Mouse (Mus musculus): ENCODE data around the gene Hras. TPM values are rescaled to one million over a fixed set of nuclear protein-coding genes. Genes with fewer than 3 reads are reported as not detected.

Gene Hras
- polyA plus RNA-seq, 1 experiment: 91.5 TPM

DNA sequence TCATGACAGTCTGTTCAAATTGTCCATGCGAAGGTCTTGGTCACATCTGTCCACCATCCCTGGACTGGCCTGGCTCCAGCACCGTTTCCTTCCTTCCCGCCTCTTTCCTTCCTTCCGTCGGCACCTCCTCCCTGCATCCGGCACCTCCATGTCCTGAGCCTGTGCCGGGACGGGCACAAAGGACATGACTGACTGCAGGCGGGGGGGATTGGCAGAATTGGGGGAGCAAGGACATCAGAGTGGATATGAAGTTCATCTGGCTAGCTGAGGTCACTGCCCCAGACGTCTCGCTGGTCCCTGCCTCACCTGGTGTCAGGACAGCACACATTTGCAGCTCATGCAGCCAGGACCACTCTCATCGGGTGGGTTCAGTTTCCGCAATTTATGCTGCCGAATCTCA, 2.8 kb downstream of the Hras start:
- 67% methylated on average over 14 of the region's 14 CpGs for WGBS
- Histone ChIP-seq H3K4me1 (ENCODE audit: control insufficient read depth, insufficient read depth, low read length) (peaks cover 10% of the 10 kb centered on the region), H3K4me3 (replicated peaks; ENCODE audit: extremely low read depth, low read depth, low read length) (no peak overlapping the region)
- DNase-seq: no peak
- TF ChIP-seq POLR2A (IDR thresholded peaks at IDR 0.05; ENCODE audit: borderline replicate concordance, extremely low read depth, low read depth, low read length) (no peak), CTCF (IDR thresholded peaks at IDR 0.05; ENCODE audit: insufficient read depth, low read length) (no peak)

DNA sequence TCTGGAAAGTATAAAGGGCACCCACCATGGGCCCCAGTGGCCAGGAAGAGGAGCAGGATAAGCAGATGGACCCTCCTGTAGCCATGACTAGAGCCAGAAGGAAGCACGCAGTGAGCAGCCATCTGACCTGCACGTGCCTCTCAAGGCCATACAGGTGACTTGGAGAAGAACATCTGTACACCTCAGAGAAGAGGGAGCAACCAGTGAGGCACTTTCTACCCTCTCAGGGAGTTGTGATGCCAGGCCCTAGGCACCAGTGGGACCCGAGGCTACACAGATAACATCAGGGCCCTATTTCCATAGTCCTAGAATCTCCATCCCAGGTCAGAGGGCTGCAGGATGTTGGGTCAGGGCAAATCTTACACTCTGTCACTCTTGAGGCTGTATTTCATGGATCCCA, 3.6 kb downstream of the Hras start:
- H3K4me1 ChIP-seq (ENCODE audit: control insufficient read depth, insufficient read depth, low read length): peaks cover 10% of the 10 kb centered on the region
- 81% methylated on average over 3 of the region's 3 CpGs for WGBS
- no peak overlapping the region for H3K4me3 ChIP-seq (replicated peaks; ENCODE audit: extremely low read depth, low read depth, low read length)
- TF ChIP-seq CTCF (IDR thresholded peaks at IDR 0.05; ENCODE audit: insufficient read depth, low read length): no peak
- TF ChIP-seq POLR2A (IDR thresholded peaks at IDR 0.05; ENCODE audit: borderline replicate concordance, extremely low read depth, low read depth, low read length): no peak
- DNase-seq: no peak

DNA sequence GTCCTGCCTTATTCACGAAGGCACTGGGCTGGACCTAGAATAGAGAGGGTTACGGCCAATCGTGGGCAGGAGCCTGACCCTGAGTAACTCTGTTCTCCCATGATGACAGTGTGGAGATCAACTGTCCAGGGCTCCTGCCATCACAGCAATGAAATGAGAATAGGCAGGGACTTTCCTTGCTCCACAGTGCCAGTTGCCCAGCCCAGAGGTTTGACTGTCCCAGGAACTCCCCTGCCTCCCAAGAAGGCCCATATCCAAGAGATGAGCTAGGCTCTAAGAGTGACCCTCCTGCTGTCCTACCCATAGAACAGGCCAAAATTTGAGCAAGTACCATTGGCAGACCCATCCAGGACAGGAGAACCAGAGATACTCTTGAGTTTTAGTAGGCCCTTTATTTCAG, 5.1 kb downstream of the Hras start:
- no peak for DNase-seq
- TF ChIP-seq CTCF (IDR thresholded peaks at IDR 0.05; ENCODE audit: insufficient read depth, low read length) (no peak), POLR2A (IDR thresholded peaks at IDR 0.05; ENCODE audit: borderline replicate concordance, extremely low read depth, low read depth, low read length) (no peak)
- Histone ChIP-seq H3K4me1 (ENCODE audit: control insufficient read depth, insufficient read depth, low read length) (peaks cover 10% of the 10 kb centered on the region), H3K4me3 (replicated peaks; ENCODE audit: extremely low read depth, low read depth, low read length) (no peak overlapping the region)
- WGBS: 87% methylated on average over 3 of the region's 3 CpGs

GRCm38 (mm10) chr7:141188194-141188593, 5.6 kb downstream of the Hras start:
- peaks cover 10% of the 10 kb centered on the region for H3K4me1 ChIP-seq (ENCODE audit: control insufficient read depth, insufficient read depth, low read length)
- DNase-seq: no peak
- 72% methylated on average over 3 of the region's 3 CpGs for WGBS
- TF ChIP-seq CTCF (IDR thresholded peaks at IDR 0.05; ENCODE audit: insufficient read depth, low read length) (no peak), POLR2A (IDR thresholded peaks at IDR 0.05; ENCODE audit: borderline replicate concordance, extremely low read depth, low read depth, low read length) (no peak)
- H3K4me3 ChIP-seq (replicated peaks; ENCODE audit: extremely low read depth, low read depth, low read length): no peak overlapping the region

GRCm38 (mm10) chr7:141176173-141176572, 17.6 kb downstream of the Hras start:
- 2% methylated on average over 8 of the region's 8 CpGs for WGBS
- H3K4me3 ChIP-seq (replicated peaks; ENCODE audit: extremely low read depth, low read depth, low read length): no peak overlapping the region
- H3K4me1 ChIP-seq (ENCODE audit: control insufficient read depth, insufficient read depth, low read length): peaks cover 3% of the 10 kb centered on the region; the same call in 1 of the 2 replicates
- TF ChIP-seq CTCF (IDR thresholded peaks at IDR 0.05; ENCODE audit: insufficient read depth, low read length) (peak; percentile 99), POLR2A (IDR thresholded peaks at IDR 0.05; ENCODE audit: borderline replicate concordance, extremely low read depth, low read depth, low read length) (no peak)
- DNase-seq: peak; percentile 77

- WGBS: 81% methylated on average over 4 of the region's 4 CpGs
- no peak overlapping the region for H3K4me3 ChIP-seq (replicated peaks; ENCODE audit: extremely low read depth, low read depth, low read length)
- TF ChIP-seq CTCF (IDR thresholded peaks at IDR 0.05; ENCODE audit: insufficient read depth, low read length): no peak
- no peak for TF ChIP-seq POLR2A (IDR thresholded peaks at IDR 0.05; ENCODE audit: borderline replicate concordance, extremely low read depth, low read depth, low read length)
Measured at GRCm38 (mm10) chr7:141175068-141175467, 18.7 kb downstream of the Hras start.

DNA sequence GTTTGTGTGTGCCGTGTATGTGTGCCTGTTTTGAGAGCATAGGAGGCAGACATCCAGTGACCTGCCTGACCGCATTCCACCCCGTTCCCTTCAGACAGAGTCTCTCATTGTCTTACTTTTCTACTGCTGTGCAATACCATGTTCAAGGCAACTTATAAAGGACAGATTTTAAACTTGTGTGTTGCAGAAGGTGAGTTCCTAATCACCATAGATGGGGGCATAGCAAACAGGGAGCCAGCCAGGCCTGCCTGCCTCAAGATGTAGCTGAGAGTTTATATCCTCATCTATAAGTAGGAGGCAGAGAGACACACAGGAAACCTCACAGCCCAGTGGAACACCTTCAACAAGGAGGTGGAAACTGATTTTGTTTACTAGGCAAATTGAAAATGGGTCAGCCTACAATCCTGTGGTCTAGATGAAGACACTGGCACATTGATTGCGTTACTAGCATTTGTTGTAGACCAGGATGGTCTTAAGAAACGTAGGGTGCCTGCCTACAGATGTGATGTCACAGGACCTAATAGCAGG, 20.4 kb downstream of the Hras start:
- Histone ChIP-seq H3K4me1 (ENCODE audit: control insufficient read depth, insufficient read depth, low read length) (peaks cover 13% of the 10 kb centered on the region), H3K4me3 (replicated peaks; ENCODE audit: extremely low read depth, low read depth, low read length) (no peak overlapping the region)
- DNase-seq: no peak
- WGBS: 62% methylated on average over 5 of the region's 5 CpGs
- TF ChIP-seq CTCF (IDR thresholded peaks at IDR 0.05; ENCODE audit: insufficient read depth, low read length): no peak

More at GRCm38 (mm10) chr7:141175068-141175467, 18.7 kb downstream of the Hras start:
- DNase-seq: no peak
- H3K4me1 ChIP-seq (ENCODE audit: control insufficient read depth, insufficient read depth, low read length): peaks cover 5% of the 10 kb centered on the region; the same call in 1 of the 2 replicates

GRCm38 (mm10) chr7:141172116-141173006, 21.4 kb downstream of the Hras start, which contains the start of gene Rnh1:
Gene Rnh1, minus strand, starts transcription at chr7:141172857.
- WGBS: 2% methylated on average over 55 of the region's 55 CpGs
- DNase-seq: peak; percentile 90
- peak within 1 kb of the TSS; percentile 98 for H3K4me3 ChIP-seq (replicated peaks; ENCODE audit: extremely low read depth, low read depth, low read length)
- TF ChIP-seq CTCF (IDR thresholded peaks at IDR 0.05; ENCODE audit: insufficient read depth, low read length) (no peak), POLR2A (IDR thresholded peaks at IDR 0.05; ENCODE audit: borderline replicate concordance, extremely low read depth, low read depth, low read length) (peak; percentile 78; the same call in 1 of the 2 replicates)
- H3K4me1 ChIP-seq (ENCODE audit: control insufficient read depth, insufficient read depth, low read length): peaks cover 19% of the 10 kb centered on the region

GRCm38 (mm10) chr7:141169866-141170265, 23.9 kb downstream of the Hras start:
- DNase-seq: no peak

GRCm38 (mm10) chr7:141169300-141169699, 24.5 kb downstream of the Hras start:
- TF ChIP-seq CTCF (IDR thresholded peaks at IDR 0.05; ENCODE audit: insufficient read depth, low read length) (no peak), POLR2A (IDR thresholded peaks at IDR 0.05; ENCODE audit: borderline replicate concordance, extremely low read depth, low read depth, low read length) (no peak)
- Histone ChIP-seq H3K4me3 (replicated peaks; ENCODE audit: extremely low read depth, low read depth, low read length) (no peak overlapping the region), H3K4me1 (ENCODE audit: control insufficient read depth, insufficient read depth, low read length) (peaks cover 19% of the 10 kb centered on the region)
- peak; percentile 50 for DNase-seq
- WGBS: 21% methylated on average over 1 of the region's 1 CpGs

More at GRCm38 (mm10) chr7:141169866-141170265, 23.9 kb downstream of the Hras start:
- TF ChIP-seq POLR2A (IDR thresholded peaks at IDR 0.05; ENCODE audit: borderline replicate concordance, extremely low read depth, low read depth, low read length): no peak
- no peak for TF ChIP-seq CTCF (IDR thresholded peaks at IDR 0.05; ENCODE audit: insufficient read depth, low read length)
- H3K4me3 ChIP-seq (replicated peaks; ENCODE audit: extremely low read depth, low read depth, low read length): no peak overlapping the region
- peaks cover 19% of the 10 kb centered on the region for H3K4me1 ChIP-seq (ENCODE audit: control insufficient read depth, insufficient read depth, low read length)
